Mouse (Mus musculus): Measurements from ENCODE around the gene Pigw. TPM values are rescaled to one million over a fixed set of nuclear protein-coding genes. Genes with fewer than 3 reads are reported as not detected.

Gene Pigw
- polyA plus RNA-seq, 1 experiment from 2014 or later, result 2.9 TPM

DNA sequence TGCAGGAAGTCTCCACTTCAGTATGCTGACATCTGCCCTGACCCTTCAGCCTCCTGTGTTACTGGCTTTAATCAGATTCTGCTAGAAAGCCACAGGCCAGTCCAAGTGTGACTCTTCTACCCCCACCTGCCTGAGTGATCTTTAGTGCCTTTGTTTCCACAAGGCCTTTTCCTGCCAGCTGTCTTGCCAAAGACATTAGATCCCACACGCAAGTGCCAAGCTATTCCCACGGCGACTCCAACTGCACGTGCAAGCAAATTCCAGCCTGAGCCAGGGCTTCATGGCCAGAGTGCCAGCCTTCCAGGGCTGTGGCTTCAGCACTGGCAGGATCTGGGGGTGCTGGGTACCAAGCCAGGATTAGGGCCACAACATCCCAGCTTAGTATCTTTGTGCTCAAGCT is 30.3 kb upstream of the Pigw start:
- WGBS, result 75% methylated on average over 4 of the region's 4 CpGs
- Histone ChIP-seq H3K36me3 (ENCODE audit: control insufficient read depth, insufficient read depth, low read length) (peaks cover 51% of the 10 kb centered on the region), H3K9ac (replicated peaks; ENCODE audit: low read depth, low read length) (no peak overlapping the region), H3K9me3 (ENCODE audit: control insufficient read depth, low read length) (no peaks in the 10 kb centered on the region), H3K4me2 (ENCODE audit: low read depth, low read length) (no peak overlapping the region), H3K27me3 (ENCODE audit: control insufficient read depth, insufficient read depth, low read length) (no peaks in the 10 kb centered on the region), H3K4me1 (ENCODE audit: control insufficient read depth, insufficient read depth, low read length) (peaks cover 4% of the 10 kb centered on the region; the same call in 1 of the 2 replicates), H3K4me3 (ENCODE audit: low read depth, low read length) (no peak overlapping the region), H3K27ac (ENCODE audit: low read depth, low read length) (no peak overlapping the region)
- ATAC-seq (ENCODE audit: low read depth), result no peak

DNA sequence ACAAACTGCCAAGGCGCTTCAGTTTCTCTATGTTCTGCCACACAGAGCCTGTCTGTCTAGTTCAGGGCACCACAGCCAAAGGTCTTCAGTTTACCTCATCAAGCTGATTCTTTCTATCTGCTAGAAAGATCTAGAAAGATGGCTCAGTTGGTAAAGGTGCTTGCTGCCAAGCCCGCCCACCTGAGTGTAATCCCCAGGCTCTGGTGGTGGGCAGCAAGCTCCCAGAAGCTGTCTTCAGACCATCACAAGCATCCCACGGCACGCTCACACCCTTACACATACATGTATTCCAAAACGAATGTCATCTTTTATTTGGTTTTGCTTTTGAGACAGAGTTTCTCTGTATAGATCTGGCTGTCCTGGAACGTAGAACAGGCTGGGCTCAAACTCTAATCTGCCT is 28.4 kb upstream of the Pigw start:
- Histone ChIP-seq H3K4me3 (ENCODE audit: low read depth, low read length) (no peak overlapping the region), H3K9me3 (ENCODE audit: control insufficient read depth, low read length) (no peaks in the 10 kb centered on the region), H3K9ac (replicated peaks; ENCODE audit: low read depth, low read length) (no peak overlapping the region), H3K4me2 (ENCODE audit: low read depth, low read length) (no peak overlapping the region), H3K4me1 (ENCODE audit: control insufficient read depth, insufficient read depth, low read length) (no peaks in the 10 kb centered on the region), H3K36me3 (ENCODE audit: control insufficient read depth, insufficient read depth, low read length) (peaks cover 59% of the 10 kb centered on the region), H3K27me3 (ENCODE audit: control insufficient read depth, insufficient read depth, low read length) (no peaks in the 10 kb centered on the region), H3K27ac (ENCODE audit: low read depth, low read length) (no peak overlapping the region)
- WGBS, result 97% methylated on average over 6 of the region's 6 CpGs
- no peak for ATAC-seq (ENCODE audit: low read depth)

DNA sequence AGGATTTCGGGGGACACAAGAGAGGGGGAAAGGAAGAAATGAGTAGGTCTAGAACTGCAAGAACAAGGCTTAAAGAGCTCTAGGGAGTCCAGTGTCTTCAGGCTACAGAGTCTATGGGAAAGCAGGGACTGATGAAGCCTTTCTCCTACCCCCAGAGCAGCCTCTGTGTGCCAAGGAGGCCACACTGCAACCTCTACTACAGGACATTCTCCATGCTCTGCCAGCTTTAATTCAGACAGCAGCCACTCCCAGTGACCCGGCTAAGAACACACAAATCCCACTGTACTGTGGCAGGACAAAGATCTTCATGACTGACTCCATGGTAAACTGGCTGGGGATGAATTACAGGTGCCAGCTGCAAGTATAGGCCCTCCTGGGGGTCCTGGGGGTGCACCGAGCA is 27.0 kb upstream of the Pigw start:
- Histone ChIP-seq H3K4me1 (ENCODE audit: control insufficient read depth, insufficient read depth, low read length) (no peaks in the 10 kb centered on the region), H3K27me3 (ENCODE audit: control insufficient read depth, insufficient read depth, low read length) (no peaks in the 10 kb centered on the region), H3K9me3 (ENCODE audit: control insufficient read depth, low read length) (no peaks in the 10 kb centered on the region), H3K27ac (ENCODE audit: low read depth, low read length) (no peak overlapping the region), H3K36me3 (ENCODE audit: control insufficient read depth, insufficient read depth, low read length) (peaks cover 60% of the 10 kb centered on the region), H3K4me2 (ENCODE audit: low read depth, low read length) (no peak overlapping the region), H3K4me3 (ENCODE audit: low read depth, low read length) (no peak overlapping the region), H3K9ac (replicated peaks; ENCODE audit: low read depth, low read length) (no peak overlapping the region)
- 93% methylated on average over 3 of the region's 3 CpGs for WGBS
- no peak for ATAC-seq (ENCODE audit: low read depth)

DNA sequence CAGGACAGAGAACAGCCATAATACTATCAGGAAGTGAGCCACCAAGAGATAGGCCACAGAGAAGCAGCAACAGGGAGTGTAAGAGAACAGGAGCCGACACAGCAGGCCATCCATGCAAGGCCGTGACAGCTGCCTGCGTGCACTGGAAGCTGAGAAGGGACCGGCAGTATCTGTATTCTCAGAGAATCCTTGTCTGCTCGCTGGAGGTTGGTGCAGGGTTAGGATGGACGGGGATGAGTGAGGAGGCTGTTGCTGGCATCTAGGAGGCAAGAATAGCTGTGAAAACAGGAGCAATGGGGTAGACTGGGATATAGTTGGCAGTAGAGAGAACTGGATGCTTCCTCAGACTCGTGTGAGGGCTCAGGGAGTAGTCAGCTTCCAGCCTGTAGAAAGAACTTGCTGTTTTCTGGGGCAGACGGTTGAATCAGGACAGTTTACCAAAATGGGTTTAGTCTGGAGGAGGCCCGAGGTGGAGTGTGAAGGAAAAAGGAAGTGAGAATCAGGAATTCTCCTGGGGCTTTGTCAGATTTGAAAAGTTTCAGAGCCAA is 24.6 kb upstream of the Pigw start:
- Histone ChIP-seq H3K4me2 (ENCODE audit: low read depth, low read length) (no peak overlapping the region), H3K36me3 (ENCODE audit: control insufficient read depth, insufficient read depth, low read length) (peaks cover 70% of the 10 kb centered on the region), H3K27ac (ENCODE audit: low read depth, low read length) (no peak overlapping the region), H3K9me3 (ENCODE audit: control insufficient read depth, low read length) (no peaks in the 10 kb centered on the region), H3K27me3 (ENCODE audit: control insufficient read depth, insufficient read depth, low read length) (no peaks in the 10 kb centered on the region), H3K9ac (replicated peaks; ENCODE audit: low read depth, low read length) (no peak overlapping the region), H3K4me3 (ENCODE audit: low read depth, low read length) (no peak overlapping the region), H3K4me1 (ENCODE audit: control insufficient read depth, insufficient read depth, low read length) (no peaks in the 10 kb centered on the region)
- ATAC-seq (ENCODE audit: low read depth), result no peak
- 87% methylated on average over 9 of the region's 9 CpGs for WGBS

DNA sequence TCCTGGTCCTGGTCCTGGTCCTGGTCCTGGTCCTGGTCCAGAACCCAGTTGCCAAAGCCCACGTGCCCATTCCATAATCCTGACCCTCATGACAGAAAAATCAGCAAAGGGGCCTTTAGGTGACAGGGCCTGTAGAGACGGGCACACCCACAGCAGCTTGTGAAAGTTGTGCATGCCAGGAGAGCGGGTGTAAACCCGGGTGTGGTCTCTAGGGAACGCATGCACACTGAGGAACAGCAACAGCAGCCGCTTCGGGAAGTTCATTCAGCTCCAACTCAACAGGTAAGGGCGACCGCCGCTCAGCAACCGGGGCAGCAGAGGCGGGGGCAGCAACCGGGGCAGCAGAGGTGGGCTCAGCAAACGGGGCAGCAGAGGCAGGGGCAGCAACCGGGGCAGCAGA is 13.0 kb upstream of the Pigw start:
- Histone ChIP-seq H3K27ac (ENCODE audit: low read depth, low read length) (no peak overlapping the region), H3K36me3 (ENCODE audit: control insufficient read depth, insufficient read depth, low read length) (peaks cover 40% of the 10 kb centered on the region), H3K4me3 (ENCODE audit: low read depth, low read length) (no peak overlapping the region), H3K9ac (replicated peaks; ENCODE audit: low read depth, low read length) (no peak overlapping the region), H3K27me3 (ENCODE audit: control insufficient read depth, insufficient read depth, low read length) (no peaks in the 10 kb centered on the region), H3K4me2 (ENCODE audit: low read depth, low read length) (no peak overlapping the region), H3K4me1 (ENCODE audit: control insufficient read depth, insufficient read depth, low read length) (no peaks in the 10 kb centered on the region), H3K9me3 (ENCODE audit: control insufficient read depth, low read length) (no peaks in the 10 kb centered on the region)
- ATAC-seq (ENCODE audit: low read depth), result no peak
- WGBS, result 94% methylated on average over 14 of the region's 15 CpGs

DNA sequence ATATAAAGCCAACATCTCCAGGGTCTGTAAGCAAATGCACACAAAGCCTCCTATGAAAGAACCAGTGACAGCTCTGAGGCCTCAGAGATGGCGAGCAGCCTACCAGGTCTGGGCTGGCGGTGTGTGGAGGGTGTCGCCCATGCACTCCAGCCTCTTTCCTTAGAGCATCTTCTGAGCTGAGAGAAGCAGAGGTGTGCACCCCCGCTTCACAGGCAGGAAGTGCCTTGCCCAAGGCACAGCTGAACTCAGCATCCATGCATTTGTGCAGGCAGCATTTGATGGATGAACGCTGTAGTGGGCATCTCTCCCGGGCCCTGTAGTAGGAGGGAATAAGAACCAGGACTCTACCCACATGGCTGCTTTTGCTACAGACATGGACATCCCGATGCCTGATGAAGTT is 11.6 kb upstream of the Pigw start:
- Histone ChIP-seq H3K4me3 (ENCODE audit: low read depth, low read length) (no peak overlapping the region), H3K36me3 (ENCODE audit: control insufficient read depth, insufficient read depth, low read length) (peaks cover 31% of the 10 kb centered on the region)
- no peak for ATAC-seq (ENCODE audit: low read depth)

DNA sequence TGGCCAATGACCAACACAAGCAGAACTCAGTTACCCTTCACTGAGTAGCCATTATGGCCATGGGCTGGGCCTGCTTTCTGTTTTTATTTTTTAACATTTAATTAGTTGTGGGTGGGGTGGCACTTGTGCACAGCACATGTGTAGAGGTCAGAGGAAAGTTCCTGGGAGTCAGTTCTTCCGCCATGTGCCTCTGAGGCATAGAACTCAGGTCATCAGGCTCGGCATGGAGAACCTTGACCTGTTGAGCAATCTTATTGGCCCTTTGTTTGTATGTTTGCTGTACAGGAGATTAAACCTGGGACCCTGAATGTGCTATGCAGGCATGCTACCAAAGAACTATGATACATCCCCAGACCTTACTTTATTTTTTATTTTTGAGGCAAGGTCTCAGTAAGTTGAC is 9.4 kb upstream of the Pigw start:
- no peak for ATAC-seq (ENCODE audit: low read depth)
- Histone ChIP-seq H3K9me3 (ENCODE audit: control insufficient read depth, low read length) (no peaks in the 10 kb centered on the region), H3K4me2 (ENCODE audit: low read depth, low read length) (no peak overlapping the region), H3K4me3 (ENCODE audit: low read depth, low read length) (no peak overlapping the region), H3K36me3 (ENCODE audit: control insufficient read depth, insufficient read depth, low read length) (peaks cover 29% of the 10 kb centered on the region), H3K27ac (ENCODE audit: low read depth, low read length) (no peak overlapping the region), H3K9ac (replicated peaks; ENCODE audit: low read depth, low read length) (no peak overlapping the region), H3K4me1 (ENCODE audit: control insufficient read depth, insufficient read depth, low read length) (no peaks in the 10 kb centered on the region), H3K27me3 (ENCODE audit: control insufficient read depth, insufficient read depth, low read length) (no peaks in the 10 kb centered on the region)
- 98% methylated on average over 2 of the region's 2 CpGs for WGBS

More for the DNA sequence above, 11.6 kb upstream of the Pigw start:
- Histone ChIP-seq H3K4me1 (ENCODE audit: control insufficient read depth, insufficient read depth, low read length) (no peaks in the 10 kb centered on the region), H3K4me2 (ENCODE audit: low read depth, low read length) (no peak overlapping the region), H3K9me3 (ENCODE audit: control insufficient read depth, low read length) (no peaks in the 10 kb centered on the region), H3K27ac (ENCODE audit: low read depth, low read length) (no peak overlapping the region), H3K27me3 (ENCODE audit: control insufficient read depth, insufficient read depth, low read length) (no peaks in the 10 kb centered on the region), H3K9ac (replicated peaks; ENCODE audit: low read depth, low read length) (no peak overlapping the region)
- WGBS, result 92% methylated on average over 7 of the region's 7 CpGs

DNA sequence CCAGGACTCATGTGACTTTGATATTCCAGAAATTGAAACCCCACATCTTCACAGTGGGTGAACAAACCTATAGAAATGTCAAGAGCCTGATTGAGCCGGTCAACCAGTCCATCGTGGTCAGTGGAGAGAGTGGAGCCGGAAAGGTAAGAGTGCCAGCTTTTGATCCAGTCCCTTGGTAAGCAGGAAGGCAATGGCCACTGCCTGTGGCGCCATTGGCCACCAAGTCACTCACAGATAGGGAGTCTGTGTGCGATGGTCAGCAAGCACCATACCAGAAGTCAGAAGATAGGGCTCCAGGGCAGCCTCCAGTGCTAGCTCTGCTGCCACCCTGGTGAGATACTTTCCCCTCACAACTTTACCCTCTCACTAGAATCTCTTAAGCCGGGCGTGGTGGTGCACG is 7.9 kb upstream of the Pigw start:
- Histone ChIP-seq H3K4me3 (ENCODE audit: low read depth, low read length) (no peak overlapping the region), H3K36me3 (ENCODE audit: control insufficient read depth, insufficient read depth, low read length) (peaks cover 29% of the 10 kb centered on the region), H3K4me2 (ENCODE audit: low read depth, low read length) (no peak overlapping the region), H3K9me3 (ENCODE audit: control insufficient read depth, low read length) (no peaks in the 10 kb centered on the region), H3K9ac (replicated peaks; ENCODE audit: low read depth, low read length) (no peak overlapping the region), H3K27ac (ENCODE audit: low read depth, low read length) (no peak overlapping the region), H3K27me3 (ENCODE audit: control insufficient read depth, insufficient read depth, low read length) (no peaks in the 10 kb centered on the region), H3K4me1 (ENCODE audit: control insufficient read depth, insufficient read depth, low read length) (no peaks in the 10 kb centered on the region)
- no peak for ATAC-seq (ENCODE audit: low read depth)
- 96% methylated on average over 8 of the region's 8 CpGs for WGBS

DNA sequence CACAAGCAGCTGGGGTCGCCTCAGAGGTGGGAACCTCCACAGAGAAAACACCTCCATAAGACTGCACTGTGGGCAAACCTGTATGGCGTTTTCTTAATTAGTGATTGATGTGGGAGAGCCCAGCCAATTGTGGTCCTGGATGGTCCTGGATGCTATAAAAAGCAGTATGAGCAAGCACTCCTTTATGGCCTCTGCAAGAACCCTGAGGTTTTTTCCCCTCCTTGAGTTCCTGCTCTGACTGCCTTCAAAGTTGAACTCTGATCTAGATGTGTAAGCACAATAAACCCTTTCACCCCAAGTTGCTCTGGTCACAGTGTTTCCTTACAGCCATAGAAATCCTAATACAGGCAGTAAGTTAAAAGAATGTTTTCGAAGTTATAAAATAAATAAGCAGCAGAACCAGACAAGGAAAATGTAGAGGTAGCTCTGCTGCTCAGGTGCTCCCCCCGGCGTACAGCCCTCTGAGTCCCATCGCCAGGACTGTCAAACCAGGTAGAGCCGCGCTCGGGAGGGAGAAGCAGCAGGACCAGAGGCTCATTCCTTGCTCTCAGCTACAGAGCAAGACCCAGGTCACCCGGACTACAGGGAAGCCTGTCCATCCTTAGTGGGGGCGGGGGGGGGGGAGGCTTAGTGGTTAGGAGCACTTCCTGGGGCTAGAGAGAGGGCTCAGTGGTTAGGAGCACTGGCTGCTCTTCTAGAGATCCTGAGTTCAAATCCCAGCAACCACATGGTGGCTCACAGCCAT is 6.9 kb upstream of the Pigw start:
- Histone ChIP-seq H3K9me3 (ENCODE audit: control insufficient read depth, low read length) (no peaks in the 10 kb centered on the region), H3K4me1 (ENCODE audit: control insufficient read depth, insufficient read depth, low read length) (no peaks in the 10 kb centered on the region), H3K36me3 (ENCODE audit: control insufficient read depth, insufficient read depth, low read length) (peaks cover 25% of the 10 kb centered on the region), H3K4me2 (ENCODE audit: low read depth, low read length) (no peak overlapping the region), H3K4me3 (ENCODE audit: low read depth, low read length) (no peak overlapping the region), H3K27me3 (ENCODE audit: control insufficient read depth, insufficient read depth, low read length) (no peaks in the 10 kb centered on the region), H3K9ac (replicated peaks; ENCODE audit: low read depth, low read length) (no peak overlapping the region), H3K27ac (ENCODE audit: low read depth, low read length) (no peak overlapping the region)
- ATAC-seq (ENCODE audit: low read depth), result no peak
- 89% methylated on average over 11 of the region's 11 CpGs for WGBS

All from neural tube, embryonic 14.5 days (tissue).